Mouse (Mus musculus) heart, embryonic 13.5 days (tissue): Measurements from ENCODE around the gene Ecm1. TPM values are rescaled to one million over a fixed set of nuclear protein-coding genes. Genes with fewer than 3 reads are reported as not detected.

Experiments used
- ATAC-seq: fragments of 200-750 bp; cut with Nextera tagmentation; 2 replicates; pipeline ENCODE4 v1.8.0; 2017; ENCODE audit warnings: moderate TSS enrichment; ENCODE audit not compliant: insufficient number of reproducible peaks, low FRiP score, low TSS enrichment; ENCODE audit errors: extremely low read depth
- H3K27ac ChIP-seq: fragments of 300-500 bp; sonication (generic); replicated peaks from 2 replicates; pipeline ENCODE4 v1.5.1; 2015; ENCODE audit warnings: moderate library complexity, mild to moderate bottlenecking, inconsistent platforms
- H3K27me3 ChIP-seq: fragments of 300-500 bp; sonication (generic); replicated peaks from 2 replicates; pipeline ENCODE4 v1.6.1; 2015; ENCODE audit warnings: mild to moderate bottlenecking, inconsistent platforms
- H3K36me3 ChIP-seq: fragments of 300-500 bp; sonication (generic); 2 replicates; pipeline ENCODE4 v1.6.1; 2015; ENCODE audit warnings: mild to moderate bottlenecking, inconsistent platforms
- H3K4me1 ChIP-seq: fragments of 300-500 bp; sonication (generic); 2 replicates; pipeline ENCODE4 v1.6.1; 2015; ENCODE audit warnings: inconsistent platforms
- H3K4me2 ChIP-seq: fragments of 300-500 bp; sonication (generic); 2 replicates; pipeline ENCODE4 v1.6.1; 2015; ENCODE audit warnings: inconsistent platforms, mild to moderate bottlenecking, moderate library complexity
- H3K4me3 ChIP-seq: fragments of 300-500 bp; sonication (generic); 2 replicates; pipeline ENCODE4 v1.5.1; 2015; ENCODE audit warnings: moderate library complexity, mild to moderate bottlenecking, inconsistent platforms
- H3K9ac ChIP-seq: fragments of 300-500 bp; sonication (generic); 2 replicates; pipeline ENCODE4 v1.6.1; 2015; ENCODE audit warnings: inconsistent platforms, mild to moderate bottlenecking, moderate library complexity
- H3K9me3 ChIP-seq: fragments of 300-500 bp; sonication (generic); 2 replicates; pipeline ENCODE4 v1.6.1; 2016; ENCODE audit warnings: inconsistent platforms
- WGBS: fragments of 180-500 bp; shearing (Covaris S2); methylation state at CpG from one replicate; pipeline ENCODE4 v1.1.7; 2015; ENCODE audit warnings: mixed read lengths; 5-methylcytosine and 5-hydroxymethylcytosine counted together
- polyA plus RNA-seq: library from polyadenylated mRNA; unstranded; fragments of >200 nt; fragmentation: Nextera tagmentation; extraction: Ambion mirVana; gene quantifications from 2 replicates; pipeline ENCODE4 v1.2.1, GENCODE M21; 2015

Gene Ecm1
- polyA plus RNA-seq, 1 experiment from 2014 or later: 68.7 TPM

DNA sequence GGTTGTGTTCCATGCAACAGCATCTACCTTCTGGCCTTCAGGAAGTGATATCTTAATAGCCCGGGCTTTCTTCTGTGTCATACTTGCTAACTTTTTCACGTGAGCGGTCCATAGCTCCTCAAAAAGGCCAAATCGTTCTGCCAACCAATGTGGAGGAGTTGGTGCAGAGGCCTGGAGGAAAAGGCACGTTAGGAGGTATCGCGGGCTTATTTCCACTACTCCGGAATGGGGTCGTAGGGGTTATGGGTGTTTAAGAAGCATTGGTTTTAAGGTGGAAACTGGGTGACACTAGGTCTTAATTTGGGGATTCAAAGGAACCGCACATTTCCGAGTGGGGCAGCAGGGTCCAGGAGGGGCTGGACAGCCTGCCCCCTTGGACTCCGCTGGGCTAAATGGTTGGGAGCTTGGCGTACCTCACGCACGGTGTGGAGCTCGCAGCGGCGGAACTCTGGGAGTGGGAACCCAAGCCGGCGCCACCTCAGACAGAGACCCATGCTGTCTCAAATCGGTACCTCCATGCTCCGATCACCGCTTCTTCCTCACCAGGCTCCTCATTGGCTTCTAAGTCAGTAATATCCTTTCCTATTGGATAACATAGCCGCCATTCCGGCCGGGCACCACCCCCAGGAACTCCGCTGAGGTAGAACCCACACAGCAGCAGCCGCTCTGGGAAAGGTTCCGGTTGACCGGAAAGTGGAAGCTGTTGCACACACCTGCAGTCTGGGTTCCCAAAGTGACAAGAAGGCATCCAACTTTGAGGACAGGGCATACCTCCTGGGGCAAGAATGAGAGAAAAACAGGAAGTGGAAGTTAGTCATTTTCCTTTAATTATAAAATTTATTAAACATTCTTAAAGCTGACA is 15.2 kb upstream of the Ecm1 start:
- Histone ChIP-seq H3K4me1 (peaks cover 20% of the 10 kb centered on the region), H3K36me3 (peaks cover 35% of the 10 kb centered on the region), H3K27ac (peak overlapping the region; percentile 73), H3K4me3 (peak overlapping the region; percentile 77), H3K9me3 (no peaks in the 10 kb centered on the region), H3K4me2 (peak overlapping the region; percentile 77), H3K9ac (peak overlapping the region; percentile 88), H3K27me3 (no peaks in the 10 kb centered on the region)
- under 1% methylated on average over 30 of the region's 30 CpGs for WGBS
- ATAC-seq: peak; percentile 86

DNA sequence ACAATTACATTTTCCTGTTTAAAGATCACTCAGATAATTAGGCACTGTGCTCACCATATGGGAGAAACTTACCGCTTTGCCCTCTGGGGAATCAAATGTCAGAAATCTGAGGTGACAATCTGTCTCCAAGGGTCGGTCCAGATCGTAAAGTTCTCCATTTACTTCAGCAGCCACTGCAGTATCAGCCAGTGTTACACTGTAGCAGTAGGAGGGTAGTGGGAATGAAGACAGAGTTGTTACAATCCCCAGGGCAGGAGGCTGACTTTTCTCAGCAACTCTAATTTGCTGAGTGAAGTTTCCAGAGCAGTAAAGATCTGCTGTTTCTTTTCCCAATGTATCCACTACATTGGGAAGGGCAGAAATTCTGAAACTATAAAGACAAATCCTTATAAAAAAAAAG is 13.6 kb upstream of the Ecm1 start:
- no peaks in the 10 kb centered on the region for H3K9me3 ChIP-seq
- H3K4me1 ChIP-seq: peaks cover 10% of the 10 kb centered on the region
- H3K4me2 ChIP-seq: no peak overlapping the region
- H3K27me3 ChIP-seq: no peaks in the 10 kb centered on the region
- no peak for ATAC-seq
- 90% methylated on average over 3 of the region's 3 CpGs for WGBS
- no peak overlapping the region for H3K4me3 ChIP-seq
- peaks cover 52% of the 10 kb centered on the region for H3K36me3 ChIP-seq
- no peak overlapping the region for H3K27ac ChIP-seq
- no peak overlapping the region for H3K9ac ChIP-seq

DNA sequence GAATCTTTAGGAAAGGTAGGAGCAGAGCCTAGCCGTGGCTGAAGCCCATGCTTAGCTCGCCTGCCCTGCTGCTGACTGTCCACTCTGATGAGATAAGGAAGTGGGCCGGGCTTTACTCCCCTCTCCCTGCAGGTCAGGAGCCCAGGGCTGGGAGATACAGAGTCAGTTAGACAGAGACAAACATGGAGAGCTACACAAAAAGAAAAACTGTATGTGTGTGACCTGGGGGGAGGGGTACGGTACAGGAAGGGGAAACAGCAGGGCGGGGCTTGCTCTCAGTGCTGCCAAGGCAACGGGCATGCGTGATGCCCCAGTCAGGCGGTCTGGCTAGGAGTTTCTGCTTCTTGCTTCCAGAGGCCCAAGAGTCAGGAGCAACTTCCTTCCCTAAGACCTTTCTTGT is 1.0 kb upstream of the Ecm1 start:
- 0 out of 2 replicates have a peak, but pooled peaks have one; percentile 11 for ATAC-seq
- H3K4me2 ChIP-seq: peak overlapping the region; percentile 56
- H3K36me3 ChIP-seq: peaks cover 65% of the 10 kb centered on the region
- peak overlapping the region; percentile 68 for H3K9ac ChIP-seq
- H3K4me1 ChIP-seq: peaks cover 52% of the 10 kb centered on the region
- H3K9me3 ChIP-seq: no peaks in the 10 kb centered on the region
- H3K27ac ChIP-seq: peak overlapping the region; percentile 92
- WGBS: 16% methylated on average over 8 of the region's 8 CpGs
- H3K27me3 ChIP-seq: no peaks in the 10 kb centered on the region
- peak overlapping the region; percentile 10 for H3K4me3 ChIP-seq

DNA sequence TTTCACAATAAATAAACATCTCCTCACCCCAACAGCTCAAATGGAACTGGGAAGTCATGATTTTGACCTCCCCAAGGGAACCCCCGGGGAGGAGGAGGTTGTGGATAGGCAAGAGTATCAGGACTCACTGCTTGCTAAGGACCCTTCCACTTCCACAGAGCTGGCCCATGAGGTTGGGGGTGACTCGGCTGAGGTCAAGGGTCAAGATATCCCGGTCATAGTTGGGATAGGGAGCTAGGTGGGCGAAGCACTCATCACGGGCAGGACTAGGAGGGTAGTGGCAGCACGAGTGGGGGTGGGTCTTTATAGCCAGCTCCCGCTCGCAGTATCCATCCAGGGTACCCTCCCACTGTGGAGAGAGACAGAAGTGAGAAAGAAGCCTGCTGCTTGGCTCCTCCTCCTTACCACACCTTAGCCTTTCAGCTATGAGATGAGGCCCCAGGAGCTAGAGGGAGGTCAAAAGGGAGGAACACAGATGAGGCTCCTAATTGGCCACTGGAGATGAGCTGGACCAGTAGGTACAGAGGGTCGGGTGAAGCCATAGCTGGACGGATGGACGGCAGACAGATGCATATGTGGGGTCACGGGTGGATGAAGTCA is 4.2 kb downstream of the Ecm1 start:
- H3K4me1 ChIP-seq: peaks cover 61% of the 10 kb centered on the region
- H3K36me3 ChIP-seq: peaks cover 30% of the 10 kb centered on the region
- H3K27ac ChIP-seq: no peak overlapping the region
- H3K27me3 ChIP-seq: no peaks in the 10 kb centered on the region
- no peaks in the 10 kb centered on the region for H3K9me3 ChIP-seq
- 83% methylated on average over 12 of the region's 12 CpGs for WGBS
- no peak overlapping the region for H3K4me2 ChIP-seq
- H3K9ac ChIP-seq: no peak overlapping the region
- no peak overlapping the region for H3K4me3 ChIP-seq
- ATAC-seq: no peak

DNA sequence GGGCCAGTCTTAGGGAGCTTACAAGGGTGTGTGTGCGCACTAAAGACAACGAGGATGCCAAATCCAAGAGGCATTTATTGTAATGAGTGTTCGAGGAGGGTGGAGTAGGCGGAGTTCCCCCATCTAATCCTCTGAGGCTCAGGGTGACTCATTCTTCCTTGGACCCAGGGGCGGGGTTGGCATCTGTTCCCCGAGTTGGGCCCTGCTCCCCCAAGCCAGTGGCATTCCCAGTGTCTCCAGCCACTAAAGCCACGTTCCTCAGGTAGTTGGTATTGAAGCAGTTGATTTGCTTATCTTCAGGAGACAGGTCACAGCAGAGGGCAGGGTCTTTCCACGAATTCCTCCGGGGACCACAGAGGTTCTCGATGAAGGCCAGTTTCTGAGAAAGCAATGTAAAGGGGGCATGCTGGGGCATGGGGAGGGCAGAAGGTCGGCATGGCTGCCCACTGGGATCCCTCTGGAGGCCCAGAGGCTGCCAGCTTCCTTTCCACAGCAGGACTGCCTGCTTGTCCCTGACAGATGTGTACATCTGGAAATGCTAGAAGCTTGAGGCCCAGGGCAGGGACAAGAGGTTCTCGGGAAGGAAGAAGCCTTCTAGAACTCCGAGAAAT is 5.2 kb downstream of the Ecm1 start:
- WGBS: 67% methylated on average over 13 of the region's 13 CpGs
- no peaks in the 10 kb centered on the region for H3K27me3 ChIP-seq
- peaks cover 30% of the 10 kb centered on the region for H3K36me3 ChIP-seq
- no peak overlapping the region for H3K9ac ChIP-seq
- no peak overlapping the region for H3K4me3 ChIP-seq
- H3K4me2 ChIP-seq: no peak overlapping the region
- H3K27ac ChIP-seq: no peak overlapping the region
- peaks cover 51% of the 10 kb centered on the region for H3K4me1 ChIP-seq
- ATAC-seq: no peak
- H3K9me3 ChIP-seq: no peaks in the 10 kb centered on the region

DNA sequence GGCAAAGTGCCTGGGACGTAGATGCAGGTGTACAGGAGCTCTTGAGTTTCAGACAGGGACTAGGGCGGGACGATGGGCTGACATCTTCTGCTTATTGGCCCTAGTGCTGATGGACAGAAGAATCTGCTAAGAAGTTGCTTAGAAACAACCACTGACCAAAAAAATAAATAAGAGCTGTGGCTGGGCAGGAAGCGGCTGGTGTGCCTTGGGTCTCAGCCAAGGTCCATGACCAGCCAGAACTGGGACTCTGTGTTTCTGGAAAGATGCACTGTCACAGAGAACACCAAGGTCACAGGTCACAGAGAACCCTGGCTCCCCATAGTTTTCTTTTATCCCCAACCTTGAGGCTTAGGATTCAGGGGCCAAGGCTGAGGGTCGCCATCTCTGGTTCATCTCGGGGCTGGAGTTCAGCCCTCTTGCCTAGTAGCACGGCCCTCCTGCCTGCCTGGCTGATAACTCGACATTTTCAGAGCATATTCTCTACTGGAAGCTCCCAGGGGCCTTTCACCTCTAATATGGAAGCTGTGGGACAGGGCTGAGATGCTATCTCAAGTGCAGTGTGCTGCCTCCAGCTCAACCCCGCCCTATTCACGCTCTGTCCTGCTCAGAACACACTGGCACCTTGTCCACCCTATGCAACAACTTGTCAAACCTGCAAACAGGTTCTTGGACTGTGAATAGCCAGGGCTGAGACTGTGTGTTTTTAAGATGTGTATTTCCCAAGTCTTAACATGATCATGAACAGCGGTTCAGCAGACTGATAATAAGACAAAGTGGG is 6.4 kb downstream of the Ecm1 start:
- no peak for ATAC-seq
- 54% methylated on average over 11 of the region's 11 CpGs for WGBS
- no peak overlapping the region for H3K4me3 ChIP-seq
- H3K27ac ChIP-seq: peak overlapping the region; percentile 74
- H3K36me3 ChIP-seq: peaks cover 30% of the 10 kb centered on the region
- H3K9me3 ChIP-seq: no peaks in the 10 kb centered on the region
- H3K4me1 ChIP-seq: peaks cover 38% of the 10 kb centered on the region
- H3K4me2 ChIP-seq: no peak overlapping the region
- H3K9ac ChIP-seq: peak overlapping the region; percentile 14; the same call in 1 of the 2 replicates
- no peaks in the 10 kb centered on the region for H3K27me3 ChIP-seq

DNA sequence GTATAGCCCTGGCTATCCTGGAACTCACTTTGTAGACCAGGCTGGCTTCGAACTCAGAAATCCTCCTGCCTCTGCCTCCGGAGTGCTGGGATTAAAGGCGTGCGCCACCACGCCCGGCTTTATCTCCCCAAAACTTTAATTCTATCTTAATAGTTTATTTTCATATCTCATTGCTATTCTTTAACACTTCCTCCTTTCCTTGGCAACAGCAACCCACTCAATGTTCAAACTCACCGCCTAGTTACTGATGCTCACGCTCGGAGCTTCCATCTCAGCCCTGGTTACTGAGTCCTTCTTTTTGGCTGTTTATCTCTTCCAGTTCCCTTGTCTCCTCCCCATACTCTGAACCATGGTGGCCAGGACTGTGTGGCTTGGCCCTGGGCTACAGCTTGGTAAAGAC is 7.1 kb downstream of the Ecm1 start:
- no peaks in the 10 kb centered on the region for H3K27me3 ChIP-seq
- ATAC-seq: no peak
- no peak overlapping the region for H3K4me2 ChIP-seq
- WGBS: 91% methylated on average over 9 of the region's 9 CpGs
- H3K9me3 ChIP-seq: no peaks in the 10 kb centered on the region
- peak overlapping the region; percentile 24; the same call in 1 of the 2 replicates for H3K27ac ChIP-seq
- no peak overlapping the region for H3K9ac ChIP-seq
- no peak overlapping the region for H3K4me3 ChIP-seq
- peaks cover 30% of the 10 kb centered on the region for H3K36me3 ChIP-seq
- H3K4me1 ChIP-seq: peaks cover 35% of the 10 kb centered on the region

DNA sequence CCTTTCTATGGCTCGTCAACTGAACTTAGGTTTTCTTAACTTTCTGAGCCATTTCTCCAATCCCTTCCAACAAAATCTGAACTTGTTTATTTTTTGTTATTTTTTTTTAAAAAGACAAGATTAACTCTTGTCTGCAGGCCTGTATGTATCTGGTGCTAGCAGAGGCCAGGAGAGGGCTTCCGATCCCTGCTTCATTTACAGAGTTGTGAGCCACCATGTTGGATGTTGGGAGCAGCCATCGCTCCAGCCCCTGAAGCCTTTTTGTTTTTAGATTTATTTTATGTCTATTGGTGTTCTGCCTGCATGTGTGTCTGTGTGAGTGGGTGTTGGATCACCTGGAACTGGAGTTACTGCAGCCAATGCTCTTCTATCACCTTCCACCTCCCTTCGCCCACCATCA is 7.6 kb downstream of the Ecm1 start:
- 89% methylated on average over 4 of the region's 4 CpGs for WGBS
- no peak overlapping the region for H3K27ac ChIP-seq
- H3K27me3 ChIP-seq: no peaks in the 10 kb centered on the region
- no peak overlapping the region for H3K4me2 ChIP-seq
- ATAC-seq: no peak
- no peak overlapping the region for H3K9ac ChIP-seq
- H3K9me3 ChIP-seq: no peaks in the 10 kb centered on the region
- H3K36me3 ChIP-seq: peaks cover 29% of the 10 kb centered on the region
- no peak overlapping the region for H3K4me3 ChIP-seq
- H3K4me1 ChIP-seq: peaks cover 34% of the 10 kb centered on the region

DNA sequence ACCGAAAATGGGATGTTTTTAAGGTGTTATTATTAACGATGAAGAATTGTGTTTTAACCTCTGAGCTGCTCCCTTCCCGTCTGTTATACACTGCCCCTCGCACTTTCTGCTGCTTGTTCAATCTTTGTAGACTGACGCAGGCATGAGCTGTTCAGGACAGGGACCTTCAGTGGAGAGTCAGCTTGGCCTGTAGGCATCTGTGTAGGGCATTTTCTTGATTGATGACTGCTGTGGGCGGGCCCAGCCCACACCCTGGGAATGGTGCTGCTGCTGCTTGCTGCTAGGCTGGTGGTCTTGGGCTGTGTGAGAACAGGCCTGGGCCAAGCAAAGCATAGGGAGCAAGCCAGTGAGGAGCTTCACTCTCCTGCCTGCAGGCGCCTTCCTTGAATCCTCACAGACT is 8.9 kb downstream of the Ecm1 start:
- 77% methylated on average over 7 of the region's 7 CpGs for WGBS
- Histone ChIP-seq H3K4me3 (no peak overlapping the region), H3K27me3 (no peaks in the 10 kb centered on the region), H3K9ac (no peak overlapping the region), H3K9me3 (no peaks in the 10 kb centered on the region), H3K4me1 (peaks cover 35% of the 10 kb centered on the region), H3K27ac (no peak overlapping the region), H3K4me2 (no peak overlapping the region), H3K36me3 (peaks cover 15% of the 10 kb centered on the region)
- no peak; the same call in 1 of the 2 replicates for ATAC-seq

DNA sequence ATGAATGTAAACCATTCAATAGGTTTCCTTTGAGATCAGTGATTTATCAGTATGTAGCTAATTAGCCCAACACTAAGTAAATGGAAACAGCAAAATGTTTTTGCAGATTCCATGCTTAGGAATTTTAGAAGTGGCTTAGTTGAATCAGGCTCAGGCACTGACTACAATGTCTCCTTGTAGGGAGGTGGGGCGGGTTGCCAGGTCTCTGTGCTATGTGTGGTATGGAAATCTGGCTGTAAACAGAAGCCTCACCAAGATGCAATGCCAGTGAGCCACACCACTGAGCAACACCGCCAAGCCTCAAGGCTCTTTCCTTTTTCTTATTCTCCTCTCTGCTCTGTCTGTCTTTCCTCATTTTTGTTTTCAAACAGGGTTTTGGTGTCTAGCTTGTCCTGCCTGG is 10.5 kb downstream of the Ecm1 start:
- ATAC-seq: no peak
- H3K4me2 ChIP-seq: no peak overlapping the region
- H3K9ac ChIP-seq: no peak overlapping the region
- 77% methylated on average over 2 of the region's 2 CpGs for WGBS
- no peak overlapping the region for H3K27ac ChIP-seq
- peaks cover 2% of the 10 kb centered on the region; the same call in 1 of the 2 replicates for H3K36me3 ChIP-seq
- H3K9me3 ChIP-seq: no peaks in the 10 kb centered on the region
- H3K4me3 ChIP-seq: no peak overlapping the region
- H3K4me1 ChIP-seq: peaks cover 30% of the 10 kb centered on the region
- no peaks in the 10 kb centered on the region for H3K27me3 ChIP-seq
